Mouse (Mus musculus) forebrain, embryonic 14.5 days (tissue): Measurements from ENCODE around the gene Camkmt. TPM values are rescaled to one million over a fixed set of nuclear protein-coding genes. Genes with fewer than 3 reads are reported as not detected.

Experiments
- ATAC-seq: fragments of 200-750 bp; cut with Nextera tagmentation; 2 replicates; pipeline ENCODE4 v1.8.0; 2017; ENCODE audit warnings: mild to moderate bottlenecking, moderate library complexity
- DNase-seq: peaks from one replicate; pipeline ENCODE4 v3.0.0-alpha.2; 2015; ENCODE audit warnings: low spot score
- H3K27ac ChIP-seq: fragments of 300-500 bp; sonication (generic); 2 replicates; pipeline ENCODE4 v1.5.1; 2014; ENCODE audit warnings: low read depth, mild to moderate bottlenecking, control low read depth, low read length, moderate library complexity
- H3K27me3 ChIP-seq: fragments of 300-500 bp; sonication (generic); replicated peaks from 2 replicates; pipeline ENCODE4 v1.6.1; 2014; ENCODE audit warnings: low read length, control low read depth, mixed read lengths; ENCODE audit not compliant: control insufficient read depth, insufficient read depth
- H3K36me3 ChIP-seq: fragments of 300-500 bp; sonication (generic); 2 replicates; pipeline ENCODE4 v1.6.1; 2014; ENCODE audit warnings: low read length, control low read depth; ENCODE audit not compliant: control insufficient read depth, insufficient read depth
- H3K4me1 ChIP-seq: fragments of 300-500 bp; sonication (generic); 2 replicates; pipeline ENCODE4 v1.6.1; 2014; ENCODE audit warnings: antibody characterized with exemption, low read length, control low read depth; ENCODE audit not compliant: control insufficient read depth, insufficient read depth
- H3K4me2 ChIP-seq: fragments of 300-500 bp; sonication (generic); 2 replicates; pipeline ENCODE4 v1.6.1; 2014; ENCODE audit warnings: mild to moderate bottlenecking, control low read depth, low read length
- H3K4me3 ChIP-seq: fragments of 300-500 bp; sonication (generic); 2 replicates; pipeline ENCODE4 v1.5.1; 2014; ENCODE audit warnings: low read depth, low read length, control low read depth
- H3K9ac ChIP-seq: fragments of 300-500 bp; sonication (generic); 2 replicates; pipeline ENCODE4 v1.6.1; 2014; ENCODE audit warnings: mild to moderate bottlenecking, low read length, control low read depth, moderate library complexity
- H3K9me3 ChIP-seq: fragments of 300-500 bp; sonication (generic); replicated peaks from 2 replicates; pipeline ENCODE4 v1.6.1; 2016; ENCODE audit warnings: low read length, control low read depth, mixed read lengths; ENCODE audit not compliant: control insufficient read depth
- WGBS: fragments of 180-500 bp; shearing (Covaris S2); extraction: QIAGEN DNeasy Blood & Tissue Kit; methylation state at CpG from one replicate; pipeline ENCODE4 v1.1.7; 2014; 5-methylcytosine and 5-hydroxymethylcytosine counted together
- polyA plus RNA-seq: library from polyadenylated mRNA; unstranded; fragments of >200 nt; fragmentation: Nextera tagmentation; extraction: Ambion mirVana; gene quantifications from 2 replicates; pipeline ENCODE4 v1.2.1, GENCODE M21; 2014

Gene Camkmt
- polyA plus RNA-seq, 1 experiment from 2014 or later: 15.9 TPM

GRCm38 (mm10) chr17:85367319-85367718, 277.0 kb downstream of the Camkmt start:
- WGBS: 94% methylated on average over 5 of the region's 5 CpGs
- Histone ChIP-seq H3K9me3 (no peaks in the 10 kb centered on the region), H3K27ac (no peak overlapping the region), H3K36me3 (no peaks in the 10 kb centered on the region), H3K9ac (no peak overlapping the region), H3K4me1 (peaks cover 12% of the 10 kb centered on the region; the same call in 1 of the 2 replicates), H3K4me2 (no peak overlapping the region), H3K27me3 (no peaks in the 10 kb centered on the region; the same call in 1 of the 2 replicates), H3K4me3 (no peak overlapping the region)
- ATAC-seq (no peak), DNase-seq (no peak)

DNA sequence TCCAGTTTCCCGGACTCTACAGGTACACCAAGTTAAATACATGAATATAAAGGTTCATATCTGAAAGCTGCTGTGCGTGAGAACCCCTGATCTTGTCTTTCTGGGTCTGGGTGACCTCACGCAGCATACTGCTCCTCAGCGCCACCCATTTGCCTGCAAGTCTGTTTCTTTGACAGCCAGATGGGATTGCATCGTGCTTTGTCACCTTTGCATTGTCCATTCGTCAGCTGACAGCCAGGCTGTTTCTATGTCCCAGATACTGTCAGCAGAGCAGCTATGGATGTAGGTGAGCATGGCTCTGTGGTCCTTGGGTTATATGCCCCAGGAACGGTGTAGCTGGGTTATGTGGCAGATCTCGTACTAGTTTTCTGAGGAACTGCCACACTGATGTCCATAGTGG, 278.4 kb downstream of the Camkmt start:
- Histone ChIP-seq H3K27me3 (peaks cover 4% of the 10 kb centered on the region; the same call in 1 of the 2 replicates), H3K36me3 (no peaks in the 10 kb centered on the region), H3K4me1 (peaks cover 13% of the 10 kb centered on the region; the same call in 1 of the 2 replicates), H3K9me3 (no peaks in the 10 kb centered on the region), H3K27ac (no peak overlapping the region), H3K4me3 (no peak overlapping the region), H3K4me2 (no peak overlapping the region), H3K9ac (no peak overlapping the region)
- no peak for ATAC-seq
- DNase-seq: no peak
- 73% methylated on average over 8 of the region's 8 CpGs for WGBS

GRCm38 (mm10) chr17:85372076-85372475, 281.7 kb downstream of the Camkmt start:
- 90% methylated on average over 13 of the region's 13 CpGs for WGBS

DNA sequence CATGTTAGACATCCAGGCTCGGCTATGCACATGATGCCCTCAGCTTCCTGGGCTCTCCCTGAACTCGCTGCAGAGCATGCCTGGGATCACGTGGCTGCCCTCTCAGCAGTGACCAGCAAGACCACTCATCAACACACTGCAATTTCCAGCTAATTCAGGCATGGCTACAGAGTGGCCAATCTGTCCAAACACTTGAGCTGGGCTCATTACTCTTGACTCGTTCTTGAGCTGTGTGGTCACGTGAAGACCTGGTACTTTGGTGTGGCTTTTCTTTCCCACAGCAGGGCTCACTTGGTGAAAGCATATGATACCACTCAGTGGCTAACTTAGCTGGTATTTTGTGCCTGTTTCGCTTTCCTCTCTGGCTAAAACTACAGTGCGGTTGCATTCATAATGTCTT, 282.2 kb downstream of the Camkmt start:
- Histone ChIP-seq H3K27me3 (peaks cover 4% of the 10 kb centered on the region; the same call in 1 of the 2 replicates), H3K36me3 (no peaks in the 10 kb centered on the region), H3K9ac (no peak overlapping the region), H3K4me2 (no peak overlapping the region), H3K4me3 (no peak overlapping the region), H3K27ac (no peak overlapping the region), H3K4me1 (peaks cover 15% of the 10 kb centered on the region), H3K9me3 (no peaks in the 10 kb centered on the region)
- ATAC-seq (no peak), DNase-seq (no peak)
- WGBS: 93% methylated on average over 7 of the region's 7 CpGs

More at GRCm38 (mm10) chr17:85372076-85372475, 281.7 kb downstream of the Camkmt start:
- DNase-seq (no peak), ATAC-seq (no peak)
- Histone ChIP-seq H3K36me3 (no peaks in the 10 kb centered on the region), H3K9ac (no peak overlapping the region), H3K4me1 (peaks cover 15% of the 10 kb centered on the region), H3K4me3 (no peak overlapping the region), H3K9me3 (no peaks in the 10 kb centered on the region), H3K4me2 (no peak overlapping the region), H3K27me3 (peaks cover 4% of the 10 kb centered on the region; the same call in 1 of the 2 replicates), H3K27ac (no peak overlapping the region)

- no peak overlapping the region for H3K4me3 ChIP-seq
- H3K27me3 ChIP-seq: peaks cover 4% of the 10 kb centered on the region; the same call in 1 of the 2 replicates
- no peaks in the 10 kb centered on the region for H3K9me3 ChIP-seq
- 55% methylated on average over 19 of the region's 19 CpGs for WGBS
- no peak overlapping the region for H3K4me2 ChIP-seq
- H3K36me3 ChIP-seq: no peaks in the 10 kb centered on the region
- H3K9ac ChIP-seq: no peak overlapping the region
- no peak overlapping the region for H3K27ac ChIP-seq
- H3K4me1 ChIP-seq: peaks cover 15% of the 10 kb centered on the region
- ATAC-seq (no peak), DNase-seq (peak; percentile 36)
These were observed 283.9 kb downstream of the Camkmt start for GRCm38 (mm10) chr17:85374100-85374833.

GRCm38 (mm10) chr17:85374834-85375176, 284.5 kb downstream of the Camkmt start:
- Histone ChIP-seq H3K27ac (no peak overlapping the region), H3K27me3 (peaks cover 4% of the 10 kb centered on the region; the same call in 1 of the 2 replicates), H3K9ac (no peak overlapping the region), H3K4me1 (peaks cover 15% of the 10 kb centered on the region), H3K4me2 (no peak overlapping the region), H3K9me3 (no peaks in the 10 kb centered on the region), H3K36me3 (no peaks in the 10 kb centered on the region), H3K4me3 (no peak overlapping the region)
- ATAC-seq (no peak), DNase-seq (no peak)
- 84% methylated on average over 8 of the region's 8 CpGs for WGBS

DNA sequence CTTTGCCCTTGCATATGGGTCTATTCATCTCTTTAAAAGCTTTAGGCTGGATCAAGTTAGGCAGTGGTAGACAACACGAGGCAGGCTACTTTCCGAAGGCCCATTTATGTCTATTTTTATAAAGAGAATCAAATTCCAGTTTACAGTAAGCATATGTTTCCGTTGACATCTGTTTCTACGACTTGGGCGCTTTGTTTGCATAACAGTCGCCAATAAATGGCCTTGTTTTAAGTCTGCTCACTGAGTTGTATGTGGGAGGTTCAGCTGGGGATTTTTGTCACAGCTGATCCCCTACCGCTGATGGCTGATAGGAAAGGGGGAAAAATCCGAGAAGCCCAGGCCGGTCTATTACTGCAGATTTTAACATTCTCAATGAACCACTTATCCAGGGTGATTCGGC, 285.2 kb downstream of the Camkmt start:
- Histone ChIP-seq H3K4me3 (no peak overlapping the region), H3K27ac (no peak overlapping the region), H3K4me2 (no peak overlapping the region), H3K27me3 (peaks cover 4% of the 10 kb centered on the region; the same call in 1 of the 2 replicates), H3K9me3 (no peaks in the 10 kb centered on the region), H3K9ac (no peak overlapping the region), H3K4me1 (peaks cover 15% of the 10 kb centered on the region), H3K36me3 (no peaks in the 10 kb centered on the region)
- DNase-seq (peak; percentile 41), ATAC-seq (no peak)
- 51% methylated on average over 10 of the region's 10 CpGs for WGBS

DNA sequence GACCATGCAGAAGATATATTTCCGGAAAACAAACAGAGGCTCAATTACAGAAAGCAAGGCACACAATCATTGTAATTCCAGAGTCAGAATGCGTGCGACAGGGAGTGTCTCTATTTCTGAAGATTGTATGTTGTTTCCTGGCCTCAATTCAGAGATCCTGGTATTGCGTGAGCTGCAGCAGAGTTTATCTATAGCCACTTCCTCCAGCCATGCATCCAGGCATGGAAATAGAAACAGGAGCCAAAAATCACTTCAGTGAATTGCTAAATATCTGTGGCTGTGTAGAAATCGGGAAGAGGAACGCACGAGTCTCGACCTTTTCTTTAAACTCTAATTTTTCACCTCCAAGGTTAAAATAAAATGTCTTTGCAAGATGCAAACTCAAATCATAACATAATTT, 287.1 kb downstream of the Camkmt start:
- no peaks in the 10 kb centered on the region for H3K36me3 ChIP-seq
- H3K4me3 ChIP-seq: no peak overlapping the region
- WGBS: 86% methylated on average over 8 of the region's 8 CpGs
- no peak overlapping the region for H3K4me2 ChIP-seq
- no peak for ATAC-seq
- H3K9me3 ChIP-seq: no peaks in the 10 kb centered on the region
- peaks cover 15% of the 10 kb centered on the region for H3K4me1 ChIP-seq
- no peak for DNase-seq
- no peak overlapping the region for H3K9ac ChIP-seq
- peaks cover 4% of the 10 kb centered on the region; the same call in 1 of the 2 replicates for H3K27me3 ChIP-seq
- H3K27ac ChIP-seq: no peak overlapping the region

GRCm38 (mm10) chr17:85379101-85379500, 288.7 kb downstream of the Camkmt start:
- no peaks in the 10 kb centered on the region for H3K36me3 ChIP-seq
- no peaks in the 10 kb centered on the region for H3K27me3 ChIP-seq
- H3K27ac ChIP-seq: no peak overlapping the region
- peaks cover 9% of the 10 kb centered on the region for H3K4me1 ChIP-seq
- 94% methylated on average over 7 of the region's 7 CpGs for WGBS
- no peaks in the 10 kb centered on the region for H3K9me3 ChIP-seq
- no peak overlapping the region for H3K4me3 ChIP-seq
- no peak for ATAC-seq
- no peak for DNase-seq
- no peak overlapping the region for H3K9ac ChIP-seq
- no peak overlapping the region for H3K4me2 ChIP-seq
